Mouse (Mus musculus) cerebellum, adult 18-20 months (tissue): Measurements from ENCODE around the gene Slamf9.

Source experiments
- DNase-seq, 2 experiments: peaks; one replicate each; pipeline ENCODE4 v3.0.0; 2021

The Slamf9 gene

GRCm38 (mm10) chr1:172492047-172492446 lies 16.9 kb downstream of the Slamf9 start:
- no peak for DNase-seq

GRCm38 (mm10) chr1:172493516-172493915 lies 18.4 kb downstream of the Slamf9 start:
- DNase-seq = no peak

GRCm38 (mm10) chr1:172496030-172496429 lies 20.9 kb downstream of the Slamf9 start:
- no peak for DNase-seq

- DNase-seq = no peak
Measured at GRCm38 (mm10) chr1:172497428-172497827, 22.3 kb downstream of the Slamf9 start.

- DNase-seq = no peak
Measured at GRCm38 (mm10) chr1:172499765-172500441, 24.7 kb downstream of the Slamf9 start, which contains the start of gene Tagln2. Tagln2 (plus strand) TSS chr1:172500047.

GRCm38 (mm10) chr1:172500451-172501370 lies 25.6 kb downstream of the Slamf9 start:
- no peak for DNase-seq

- no peak for DNase-seq
Measured at GRCm38 (mm10) chr1:172501371-172502144, 26.4 kb downstream of the Slamf9 start.

- no peak for DNase-seq
Measured at GRCm38 (mm10) chr1:172502145-172503110, 27.3 kb downstream of the Slamf9 start.

- DNase-seq = no peak
Measured at GRCm38 (mm10) chr1:172503111-172503997, 28.2 kb downstream of the Slamf9 start.

- DNase-seq = no peak
Measured at GRCm38 (mm10) chr1:172504756-172505155, 29.6 kb downstream of the Slamf9 start.

- no peak for DNase-seq
Measured at GRCm38 (mm10) chr1:172507001-172507400, 31.8 kb downstream of the Slamf9 start.

GRCm38 (mm10) chr1:172507701-172508100 lies 32.5 kb downstream of the Slamf9 start:
- DNase-seq = no peak

GRCm38 (mm10) chr1:172508172-172508571 lies 33.0 kb downstream of the Slamf9 start:
- DNase-seq = no peak

GRCm38 (mm10) chr1:172509235-172509634 lies 34.1 kb downstream of the Slamf9 start:
- no peak for DNase-seq

- DNase-seq = no peak
Measured at GRCm38 (mm10) chr1:172509983-172510382, 34.8 kb downstream of the Slamf9 start.

GRCm38 (mm10) chr1:172510421-172510972 lies 35.3 kb downstream of the Slamf9 start:
- no peak for DNase-seq

GRCm38 (mm10) chr1:172512962-172513361 lies 37.8 kb downstream of the Slamf9 start:
- DNase-seq = no peak

- DNase-seq = no peak
Measured at GRCm38 (mm10) chr1:172513525-172514212, 38.5 kb downstream of the Slamf9 start.

- no peak for DNase-seq
Measured at GRCm38 (mm10) chr1:172514213-172514529, 39.0 kb downstream of the Slamf9 start.
